Mouse (Mus musculus): Measurements from ENCODE around the gene Lhfpl2. TPM values are rescaled to one million over a fixed set of nuclear protein-coding genes. Genes with fewer than 3 reads are reported as not detected.

Lhfpl2 gene
- polyA plus RNA-seq, 1 experiment from 2014 or later = 75.2 TPM

DNA sequence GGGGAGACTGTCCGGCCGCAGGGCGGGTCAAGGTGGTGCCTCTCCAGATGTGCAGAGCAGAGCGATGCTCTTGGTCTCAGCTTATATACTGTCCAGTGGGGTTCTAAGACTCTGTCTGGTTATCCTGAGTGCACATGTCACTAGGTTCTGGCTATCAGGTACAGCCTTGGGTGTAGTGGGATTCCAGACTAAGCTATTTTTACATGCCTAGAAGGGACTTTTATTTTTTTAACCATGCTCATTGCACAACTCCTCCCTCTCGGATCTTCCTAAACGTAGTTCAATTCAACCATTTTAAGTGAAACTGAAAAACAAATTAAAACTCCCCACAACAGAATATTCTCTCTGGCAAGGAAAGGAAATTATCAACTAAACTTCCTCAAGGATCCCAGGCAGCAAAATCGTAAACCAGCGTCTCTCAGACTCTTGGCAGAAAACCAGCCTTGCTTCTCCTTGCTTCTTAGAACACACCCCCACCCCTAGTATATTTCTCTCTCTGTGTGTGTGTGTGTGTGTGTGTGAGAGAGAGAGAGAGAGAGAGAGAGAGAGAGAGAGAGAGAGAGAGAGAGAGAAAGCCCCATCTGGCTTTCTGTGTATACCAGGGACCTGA is 47.4 kb downstream of the Lhfpl2 start:
- H3K4me3 ChIP-seq = no peak overlapping the region
- H3K9me3 ChIP-seq = no peaks in the 10 kb centered on the region
- H3K36me3 ChIP-seq = no peaks in the 10 kb centered on the region
- 47% methylated on average over 8 of the region's 8 CpGs for WGBS
- no peak overlapping the region for H3K4me2 ChIP-seq
- no peak; the same call in 1 of the 2 replicates for ATAC-seq (ENCODE audit: insufficient number of reproducible peaks, low FRiP score, low TSS enrichment, low read depth)
- H3K9ac ChIP-seq = no peak overlapping the region
- no peaks in the 10 kb centered on the region for H3K27me3 ChIP-seq
- peak overlapping the region; percentile 68; the same call in 1 of the 2 replicates for H3K27ac ChIP-seq
- peaks cover 49% of the 10 kb centered on the region for H3K4me1 ChIP-seq

DNA sequence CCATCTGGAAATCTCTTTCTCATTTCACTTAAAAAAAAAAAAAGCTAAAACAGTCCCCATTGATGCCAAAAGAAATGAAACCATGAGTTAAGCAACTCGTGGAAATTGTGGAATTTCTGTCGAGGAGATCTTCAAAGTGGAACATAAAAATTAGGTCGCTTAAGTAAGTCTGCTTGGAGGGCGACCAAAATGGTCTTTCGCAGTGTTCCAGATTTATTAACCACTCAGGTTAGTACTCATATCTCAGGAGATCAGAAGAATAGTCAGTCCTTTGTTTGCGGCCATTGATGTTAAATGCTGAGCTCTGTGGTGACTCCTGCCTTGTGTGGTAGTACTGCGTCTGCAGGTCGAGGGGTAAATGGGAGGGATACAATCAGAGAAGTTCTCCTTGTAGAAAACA is 48.8 kb downstream of the Lhfpl2 start:
- Histone ChIP-seq H3K9me3 (no peaks in the 10 kb centered on the region), H3K36me3 (no peaks in the 10 kb centered on the region), H3K4me3 (no peak overlapping the region), H3K27ac (peak overlapping the region; percentile 86), H3K27me3 (no peaks in the 10 kb centered on the region), H3K4me2 (peak overlapping the region; percentile 25), H3K4me1 (peaks cover 48% of the 10 kb centered on the region), H3K9ac (no peak overlapping the region)
- 32% methylated on average over 8 of the region's 8 CpGs for WGBS
- no peak for ATAC-seq (ENCODE audit: insufficient number of reproducible peaks, low FRiP score, low TSS enrichment, low read depth)

DNA sequence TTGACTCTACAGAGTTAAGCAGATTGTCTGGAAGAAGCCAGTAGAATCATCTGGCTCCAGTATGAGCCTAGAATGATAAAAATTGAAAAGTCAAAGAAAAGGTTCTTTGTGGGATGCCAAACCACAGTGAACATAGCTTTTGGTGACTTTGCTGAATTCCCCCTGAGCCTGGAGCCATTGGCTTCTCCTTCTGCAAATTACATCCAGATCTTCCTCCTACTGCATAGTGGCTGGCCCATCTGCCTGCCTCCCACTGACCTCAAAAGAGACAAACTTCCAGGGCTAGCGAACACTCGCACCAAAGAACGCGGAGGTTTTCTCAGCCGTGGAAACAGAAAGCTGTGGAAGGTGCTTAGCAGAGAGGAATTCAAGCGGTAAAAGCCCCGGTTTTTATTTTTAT is 49.4 kb downstream of the Lhfpl2 start:
- no peak for ATAC-seq (ENCODE audit: insufficient number of reproducible peaks, low FRiP score, low TSS enrichment, low read depth)
- WGBS = 43% methylated on average over 7 of the region's 7 CpGs
- peak overlapping the region; percentile 24; the same call in 1 of the 2 replicates for H3K4me2 ChIP-seq

DNA sequence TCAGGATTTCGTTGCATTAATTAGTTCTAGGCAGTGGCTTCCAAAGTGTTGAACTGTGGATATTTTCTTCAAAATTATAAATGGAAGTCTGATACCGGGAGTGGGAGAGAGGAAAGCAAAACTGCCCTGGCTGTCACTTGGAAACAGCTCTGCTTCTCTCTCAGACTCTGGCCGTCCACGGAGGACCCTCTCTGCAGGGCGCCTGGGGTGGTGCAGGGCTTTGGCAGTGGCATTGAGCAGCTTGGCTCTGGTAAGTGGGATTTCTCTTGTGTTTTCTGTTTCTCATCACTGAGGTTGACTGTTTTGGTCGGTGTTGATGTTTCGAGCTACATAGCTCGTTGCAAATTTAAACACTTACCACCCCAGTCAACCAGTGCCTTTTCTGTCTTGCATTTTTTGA is 53.0 kb downstream of the Lhfpl2 start:
- WGBS = 60% methylated on average over 8 of the region's 8 CpGs
- Histone ChIP-seq H3K4me1 (peaks cover 45% of the 10 kb centered on the region), H3K4me3 (no peak overlapping the region), H3K4me2 (no peak overlapping the region), H3K27ac (no peak overlapping the region), H3K36me3 (0 out of 2 replicates have a peak, but pooled peaks cover 3% of the 10 kb centered on the region), H3K27me3 (no peaks in the 10 kb centered on the region), H3K9me3 (no peaks in the 10 kb centered on the region), H3K9ac (no peak overlapping the region)
- no peak for ATAC-seq (ENCODE audit: insufficient number of reproducible peaks, low FRiP score, low TSS enrichment, low read depth)

More for the DNA sequence above, 49.4 kb downstream of the Lhfpl2 start:
- Histone ChIP-seq H3K4me3 (no peak overlapping the region), H3K4me1 (peaks cover 48% of the 10 kb centered on the region), H3K36me3 (0 out of 2 replicates have a peak, but pooled peaks cover 3% of the 10 kb centered on the region), H3K27me3 (no peaks in the 10 kb centered on the region), H3K9ac (no peak overlapping the region), H3K27ac (peak overlapping the region; percentile 86), H3K9me3 (no peaks in the 10 kb centered on the region)

DNA sequence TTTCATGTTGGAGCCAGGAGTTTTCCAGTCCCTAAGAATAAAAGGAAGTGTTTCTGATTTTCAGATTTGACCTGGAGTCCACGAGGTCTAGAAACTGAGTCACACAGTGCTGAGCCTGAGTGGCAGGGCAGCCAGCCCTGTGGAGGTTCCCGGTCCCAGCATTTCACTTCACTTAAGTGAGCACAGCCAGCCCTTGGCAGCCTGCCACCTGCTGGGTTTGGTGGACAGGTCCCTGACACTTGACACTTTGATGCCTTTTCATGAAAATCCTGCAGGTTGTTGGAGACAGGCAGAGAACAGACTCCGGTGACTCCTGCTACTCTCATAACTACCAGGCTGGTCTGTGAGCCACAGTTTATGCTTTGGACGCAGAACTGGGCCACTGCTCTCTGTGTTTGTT is 57.9 kb downstream of the Lhfpl2 start:
- H3K27ac ChIP-seq = 0 out of 2 replicates have a peak overlapping the region, but pooled peaks have one; percentile 5

DNA sequence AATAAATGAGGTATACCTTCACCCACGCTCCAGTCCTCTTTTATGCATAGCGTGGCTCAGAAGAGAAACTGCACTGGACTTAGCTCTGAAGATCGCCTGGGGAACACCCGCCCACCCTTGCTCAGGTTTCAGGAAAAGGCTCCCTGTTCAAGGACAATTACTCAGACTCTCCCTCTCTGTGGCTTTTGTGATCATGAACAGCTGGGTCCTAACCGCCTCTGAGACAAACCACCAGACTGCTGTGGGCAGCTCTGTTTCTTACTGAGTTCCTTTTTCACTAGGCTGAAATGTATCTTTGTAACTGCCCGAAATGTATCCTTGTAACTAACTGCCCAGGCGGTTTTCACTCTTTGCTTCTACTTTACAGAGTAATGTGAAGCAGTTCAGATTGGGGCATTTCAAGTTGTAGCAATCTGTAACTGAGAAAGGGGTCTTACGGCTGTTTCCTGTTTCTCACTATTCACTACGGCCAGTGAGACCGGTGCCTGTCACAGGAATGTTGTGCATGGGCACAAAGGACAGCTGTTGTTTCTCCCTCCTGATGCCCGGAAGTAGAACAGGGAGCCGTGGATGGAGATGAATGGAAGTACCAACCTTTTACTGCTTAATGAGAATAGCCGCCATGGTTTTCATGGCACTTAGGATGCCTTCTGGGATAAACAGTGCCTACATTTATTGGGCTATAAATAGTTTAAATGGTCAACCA is 59.3 kb downstream of the Lhfpl2 start:
- Histone ChIP-seq H3K9me3 (no peaks in the 10 kb centered on the region), H3K9ac (no peak overlapping the region), H3K4me3 (no peak overlapping the region)

More for the DNA sequence above, 57.9 kb downstream of the Lhfpl2 start:
- Histone ChIP-seq H3K36me3 (0 out of 2 replicates have a peak, but pooled peaks cover 3% of the 10 kb centered on the region), H3K4me3 (no peak overlapping the region), H3K9ac (no peak overlapping the region), H3K27me3 (no peaks in the 10 kb centered on the region), H3K4me2 (no peak overlapping the region), H3K9me3 (no peaks in the 10 kb centered on the region), H3K4me1 (peaks cover 33% of the 10 kb centered on the region)
- no peak for ATAC-seq (ENCODE audit: insufficient number of reproducible peaks, low FRiP score, low TSS enrichment, low read depth)
- 41% methylated on average over 4 of the region's 4 CpGs for WGBS

DNA sequence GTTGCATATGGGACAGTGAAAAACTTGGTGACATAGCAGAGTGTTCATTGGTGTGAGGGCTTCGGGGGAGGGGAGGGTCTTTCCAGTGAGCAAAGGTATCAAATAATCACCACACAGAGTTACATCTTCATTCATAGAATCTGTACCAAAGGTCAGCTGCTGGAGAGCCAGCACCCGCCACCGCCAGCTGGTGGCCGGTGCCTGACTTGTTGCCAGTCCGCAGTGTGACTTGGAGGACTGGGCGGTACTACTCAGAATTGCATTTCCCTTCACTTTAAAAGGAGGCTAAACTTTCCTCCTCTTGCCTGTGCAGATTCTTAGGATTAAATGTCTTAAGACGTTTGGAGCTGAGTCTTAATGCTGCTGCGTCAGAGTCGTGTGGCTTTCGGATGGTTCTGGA is 59.9 kb downstream of the Lhfpl2 start:
- Histone ChIP-seq H3K27ac (peak overlapping the region; percentile 64; the same call in 1 of the 2 replicates), H3K36me3 (no peaks in the 10 kb centered on the region), H3K4me3 (no peak overlapping the region), H3K4me2 (no peak overlapping the region), H3K27me3 (no peaks in the 10 kb centered on the region), H3K9ac (no peak overlapping the region), H3K4me1 (peaks cover 32% of the 10 kb centered on the region), H3K9me3 (no peaks in the 10 kb centered on the region)
- ATAC-seq (ENCODE audit: insufficient number of reproducible peaks, low FRiP score, low TSS enrichment, low read depth) = no peak
- 79% methylated on average over 10 of the region's 10 CpGs for WGBS

More for the DNA sequence above, 59.3 kb downstream of the Lhfpl2 start:
- Histone ChIP-seq H3K27ac (peak overlapping the region; percentile 64), H3K36me3 (0 out of 2 replicates have a peak, but pooled peaks cover 2% of the 10 kb centered on the region), H3K27me3 (no peaks in the 10 kb centered on the region), H3K4me1 (peaks cover 32% of the 10 kb centered on the region), H3K4me2 (peak overlapping the region; percentile 17)
- 0 out of 2 replicates have a peak, but pooled peaks have one; percentile 44 for ATAC-seq (ENCODE audit: insufficient number of reproducible peaks, low FRiP score, low TSS enrichment, low read depth)
- WGBS = 18% methylated on average over 13 of the region's 13 CpGs

DNA sequence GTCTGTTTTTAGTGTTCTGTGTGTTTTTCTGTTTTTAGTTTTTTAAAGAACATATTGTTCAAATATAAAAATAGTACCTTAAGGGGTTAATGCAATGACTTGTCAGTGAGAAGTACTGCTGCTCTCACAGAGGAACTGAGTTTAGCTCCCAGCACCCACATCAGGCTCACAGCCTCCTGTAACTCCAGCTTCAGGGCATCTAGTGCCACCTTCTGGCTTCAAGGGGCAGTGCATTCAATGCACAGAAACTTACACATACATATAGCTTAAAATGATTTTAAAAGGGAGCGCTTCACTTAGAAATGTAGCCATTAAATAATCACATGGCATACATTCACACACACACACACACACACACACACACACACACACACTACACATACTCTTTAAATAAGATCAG is 60.5 kb downstream of the Lhfpl2 start:
- Histone ChIP-seq H3K4me1 (peaks cover 38% of the 10 kb centered on the region), H3K27ac (no peak overlapping the region)

DNA sequence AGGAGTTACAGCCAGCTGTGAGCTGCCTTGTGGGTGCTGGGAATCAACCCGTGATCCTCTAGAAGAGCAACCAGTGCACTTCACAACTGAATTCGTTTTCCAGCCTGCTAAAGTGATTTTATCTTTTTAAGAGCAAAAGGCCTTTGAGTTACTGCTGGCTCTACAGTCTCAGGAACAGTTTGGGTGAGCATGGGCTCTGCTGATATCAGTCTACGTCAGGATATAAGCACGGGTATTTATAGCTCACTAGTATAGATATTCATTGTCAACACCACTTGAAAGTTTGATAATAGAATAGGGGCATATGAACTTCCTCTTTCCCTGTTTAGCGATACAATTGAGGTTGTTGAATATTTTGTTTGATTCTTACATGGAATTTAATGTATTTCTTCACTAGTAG is 61.7 kb downstream of the Lhfpl2 start:
- WGBS = 88% methylated on average over 5 of the region's 5 CpGs
- Histone ChIP-seq H3K27me3 (no peaks in the 10 kb centered on the region), H3K27ac (no peak overlapping the region), H3K9ac (no peak overlapping the region), H3K9me3 (no peaks in the 10 kb centered on the region), H3K4me2 (no peak overlapping the region), H3K36me3 (no peaks in the 10 kb centered on the region), H3K4me3 (no peak overlapping the region), H3K4me1 (peaks cover 42% of the 10 kb centered on the region)
- no peak for ATAC-seq (ENCODE audit: insufficient number of reproducible peaks, low FRiP score, low TSS enrichment, low read depth)

More for the DNA sequence above, 60.5 kb downstream of the Lhfpl2 start:
- no peak for ATAC-seq (ENCODE audit: insufficient number of reproducible peaks, low FRiP score, low TSS enrichment, low read depth)
- H3K4me2 ChIP-seq = no peak overlapping the region
- no peaks in the 10 kb centered on the region for H3K27me3 ChIP-seq
- no peaks in the 10 kb centered on the region for H3K9me3 ChIP-seq
- no peaks in the 10 kb centered on the region for H3K36me3 ChIP-seq
- H3K9ac ChIP-seq = no peak overlapping the region
- H3K4me3 ChIP-seq = no peak overlapping the region
- WGBS = 88% methylated on average over 1 of the region's 1 CpGs

DNA sequence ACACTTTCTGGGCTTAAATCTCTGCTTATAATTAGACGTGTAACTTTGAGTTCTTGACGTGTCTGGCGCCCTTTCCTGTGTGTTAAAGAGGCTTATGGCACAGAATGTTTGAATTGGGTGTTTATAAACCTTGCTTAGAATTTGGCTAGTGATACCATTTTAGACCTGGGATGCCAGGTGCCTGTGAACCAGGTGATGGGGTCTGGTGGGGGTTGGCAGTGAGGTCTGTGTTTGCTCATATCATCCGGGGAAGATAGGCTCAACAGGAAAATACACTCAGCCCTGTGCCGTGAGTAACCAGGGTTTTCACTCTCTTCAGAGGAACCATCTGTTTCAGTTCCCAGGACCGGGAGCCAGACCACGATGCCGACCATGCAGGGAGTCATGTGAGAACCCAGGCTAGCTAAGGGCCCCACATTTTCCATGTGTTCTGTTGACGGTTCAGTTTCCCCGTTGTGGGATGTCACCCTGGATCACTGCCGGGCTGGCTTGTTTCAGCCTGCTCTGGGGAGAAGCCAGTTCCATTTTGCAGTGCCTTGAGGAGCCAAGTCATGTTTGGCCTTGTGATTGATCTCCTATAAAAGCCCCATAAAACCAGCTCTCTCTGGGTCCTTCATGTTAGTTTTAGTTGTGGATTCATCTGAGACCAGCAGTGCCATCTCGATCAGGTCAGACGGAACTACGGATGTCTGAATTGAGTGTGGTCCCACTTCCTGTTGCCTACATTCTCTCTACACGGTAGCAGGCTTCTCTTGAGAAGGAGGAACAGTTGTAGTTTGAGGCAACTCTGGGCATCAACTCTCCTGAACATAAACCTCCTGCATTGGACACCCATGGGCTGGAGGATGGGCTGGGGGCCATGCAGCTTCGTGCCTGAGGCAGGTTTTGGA is 65.4 kb downstream of the Lhfpl2 start:
- WGBS = 54% methylated on average over 16 of the region's 16 CpGs
- peak overlapping the region; percentile 50; the same call in 1 of the 2 replicates for H3K27ac ChIP-seq
- no peak overlapping the region for H3K4me2 ChIP-seq
- H3K4me3 ChIP-seq = no peak overlapping the region
- ATAC-seq (ENCODE audit: insufficient number of reproducible peaks, low FRiP score, low TSS enrichment, low read depth) = no peak
- H3K9ac ChIP-seq = no peak overlapping the region
- no peaks in the 10 kb centered on the region for H3K36me3 ChIP-seq
- peaks cover 18% of the 10 kb centered on the region for H3K4me1 ChIP-seq
- no peaks in the 10 kb centered on the region for H3K27me3 ChIP-seq
- no peaks in the 10 kb centered on the region for H3K9me3 ChIP-seq

DNA sequence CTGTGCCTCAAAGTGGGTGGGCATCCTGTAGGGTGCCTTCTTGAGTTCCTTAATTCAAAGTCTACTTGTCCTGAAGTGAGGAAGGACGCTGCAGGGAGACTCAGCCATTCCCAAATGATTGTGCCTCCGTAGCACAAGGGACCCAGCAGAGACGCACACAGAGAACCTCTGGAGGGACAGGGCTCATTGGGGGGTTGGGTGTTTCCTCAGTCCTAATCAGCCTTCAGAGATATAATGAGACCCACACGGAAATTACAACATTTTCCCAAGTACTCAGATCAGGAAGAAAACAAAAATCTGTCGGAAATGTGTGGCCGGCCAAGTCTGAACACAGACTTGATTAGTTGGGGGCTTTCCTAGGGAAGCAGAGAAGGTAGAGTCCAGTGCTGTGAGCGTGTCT is 72.8 kb downstream of the Lhfpl2 start:
- Histone ChIP-seq H3K9me3 (no peaks in the 10 kb centered on the region), H3K27ac (peak overlapping the region; percentile 50), H3K9ac (no peak overlapping the region), H3K4me2 (no peak overlapping the region), H3K4me1 (peaks cover 28% of the 10 kb centered on the region), H3K27me3 (no peaks in the 10 kb centered on the region), H3K36me3 (no peaks in the 10 kb centered on the region), H3K4me3 (no peak overlapping the region)
- ATAC-seq (ENCODE audit: insufficient number of reproducible peaks, low FRiP score, low TSS enrichment, low read depth) = no peak
- 50% methylated on average over 7 of the region's 7 CpGs for WGBS
